Comparison of ENCODE assay signal across 28 mouse cellular contexts in the genomic region with DNA sequence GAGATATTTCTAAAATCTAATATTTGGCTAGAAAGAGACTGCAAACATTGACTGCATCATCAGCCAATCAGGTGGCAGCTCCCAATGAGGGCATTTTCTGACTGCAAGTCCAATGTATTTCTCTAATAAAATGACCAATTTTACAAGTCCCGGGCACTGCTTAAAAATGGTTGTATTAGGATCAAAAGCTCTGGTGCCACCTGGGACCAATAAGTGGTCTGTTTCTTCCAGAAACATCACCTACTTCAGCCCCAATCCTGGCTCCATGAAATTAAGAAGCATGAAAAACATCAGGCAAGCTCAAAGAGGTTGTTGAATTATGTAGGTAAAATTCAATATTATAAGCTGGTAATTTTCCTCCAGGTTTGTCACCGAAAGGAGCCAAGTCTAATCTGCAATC.
"Had no signal": no experiment of that assay in that cellular context is flagged by ENCODE, and none has a peak within 500 bp of the region (broad histone marks: within the 10 kb centered on the region; RNA-seq: fewer than 3 reads in every experiment).

No protein-coding gene starts in this region.

- H3K4me2 ChIP-seq: embryonic facial prominence, embryonic 12.5 days; embryonic facial prominence, embryonic 13.5 days; embryonic facial prominence, embryonic 15.5 days; forebrain, embryonic 12.5 days; forebrain, embryonic 13.5 days; forebrain, embryonic 15.5 days had no signal

- H3K27ac ChIP-seq: embryonic facial prominence, embryonic 10.5 days; embryonic facial prominence, embryonic 12.5 days; embryonic facial prominence, embryonic 13.5 days; embryonic facial prominence, embryonic 15.5 days; forebrain, embryonic 10.5 days; forebrain, embryonic 12.5 days; forebrain, embryonic 13.5 days; forebrain, embryonic 15.5 days; gastrocnemius, adult 2 months; heart, adult 2 months had no signal

- ATAC-seq: forebrain, embryonic 13.5 days; forebrain, embryonic 14.5 days; forebrain, embryonic 15.5 days; forebrain, embryonic 16.5 days; forebrain, postnatal 0 days had no signal

- H3K4me3 ChIP-seq: embryonic facial prominence, embryonic 10.5 days; embryonic facial prominence, embryonic 12.5 days; embryonic facial prominence, embryonic 13.5 days; embryonic facial prominence, embryonic 15.5 days; erythroblast, embryonic 14.5 days; forebrain, embryonic 10.5 days; forebrain, embryonic 12.5 days; forebrain, embryonic 13.5 days; forebrain, embryonic 15.5 days; gastrocnemius, adult 2 months; heart, adult 2 months had no signal

- H3K9me3 ChIP-seq: embryonic facial prominence, embryonic 10.5 days; embryonic facial prominence, embryonic 12.5 days; embryonic facial prominence, embryonic 13.5 days; embryonic facial prominence, embryonic 15.5 days; forebrain, embryonic 12.5 days; forebrain, embryonic 13.5 days; forebrain, embryonic 15.5 days had no signal

- H3K27me3 ChIP-seq: embryonic facial prominence, embryonic 12.5 days; embryonic facial prominence, embryonic 13.5 days; embryonic facial prominence, embryonic 15.5 days; forebrain, embryonic 12.5 days; forebrain, embryonic 13.5 days; forebrain, embryonic 15.5 days had no signal

- H3K9ac ChIP-seq: embryonic facial prominence, embryonic 12.5 days; embryonic facial prominence, embryonic 13.5 days; embryonic facial prominence, embryonic 15.5 days; forebrain, embryonic 12.5 days; forebrain, embryonic 13.5 days; forebrain, embryonic 15.5 days; forebrain, postnatal 0 days had no signal

- H3K36me3 ChIP-seq: embryonic facial prominence, embryonic 10.5 days; embryonic facial prominence, embryonic 12.5 days; embryonic facial prominence, embryonic 15.5 days; forebrain, embryonic 12.5 days; forebrain, embryonic 15.5 days had no signal

- H3K4me1 ChIP-seq: embryonic facial prominence, embryonic 10.5 days; embryonic facial prominence, embryonic 12.5 days; embryonic facial prominence, embryonic 13.5 days; embryonic facial prominence, embryonic 15.5 days; forebrain, embryonic 10.5 days; forebrain, embryonic 12.5 days; forebrain, embryonic 13.5 days; forebrain, embryonic 15.5 days had no signal

- DNase-seq: cerebellum, adult 2 months; cerebellum, adult 8-10 months; cerebellum, adult 9-10 months; cerebellum, adult 9-11 months; cerebellum, postnatal 10 days; cerebellum, postnatal 14 days; cerebellum, postnatal 25 days; cerebellum, postnatal 36 days; embryo, embryonic 11 days; forebrain, postnatal 0 days; gastrocnemius, adult 2 months; gastrocnemius, postnatal 10 days; gastrocnemius, postnatal 14 days; gastrocnemius, postnatal 36 days; heart, adult 11 months; heart, adult 18-20 months; heart, adult 2 months had no signal
